Mouse (Mus musculus): ENCODE results near the gene Ipo13.

Gene Ipo13

DNA sequence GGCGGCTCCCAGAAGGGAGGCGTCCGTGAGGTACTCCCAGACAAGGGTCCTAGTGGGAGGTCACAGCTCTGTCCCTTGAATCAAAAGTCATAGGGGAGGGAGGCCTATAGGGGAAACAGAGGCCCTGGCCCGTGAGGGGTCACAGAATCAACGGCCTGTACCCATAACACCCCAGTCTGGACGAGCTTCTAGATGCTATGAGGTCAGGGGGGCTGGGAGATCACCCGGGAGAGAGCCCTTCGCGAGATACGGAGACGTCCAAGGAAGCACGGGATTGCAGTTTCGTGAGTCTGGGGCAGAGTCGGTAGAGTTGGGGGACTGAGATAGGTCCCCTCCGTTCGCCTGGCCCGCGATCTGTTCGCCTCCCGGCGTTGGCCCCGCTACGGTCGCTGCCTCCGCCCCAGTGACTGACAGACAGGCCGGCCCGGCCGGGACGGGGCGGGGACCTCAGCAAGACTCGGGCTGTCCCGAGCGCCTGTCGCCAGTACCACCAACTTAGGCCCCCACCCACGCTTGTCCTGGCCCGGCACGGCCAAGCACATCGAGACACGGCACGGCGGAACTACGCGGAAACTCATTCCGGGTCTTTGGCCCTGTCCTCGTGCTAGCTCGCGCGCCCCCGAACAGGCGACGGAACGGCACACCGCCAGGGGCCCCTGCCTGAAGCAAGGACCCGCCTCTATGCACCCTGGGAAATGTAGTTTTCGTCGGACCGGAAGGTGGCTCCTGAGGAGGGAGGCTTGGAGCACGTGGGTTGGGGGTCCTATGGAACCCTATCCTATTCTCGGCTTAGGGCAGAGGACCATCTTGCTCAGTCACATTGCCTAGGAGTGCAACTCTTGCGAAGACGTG is at the start of gene Ipo13:
Gene Ipo13, minus strand, starts transcription at position 409 of the 852 bp plus-strand sequence.
- DNase-seq (ENCODE audit: low read depth, low spot score), result peak; percentile 98

DNA sequence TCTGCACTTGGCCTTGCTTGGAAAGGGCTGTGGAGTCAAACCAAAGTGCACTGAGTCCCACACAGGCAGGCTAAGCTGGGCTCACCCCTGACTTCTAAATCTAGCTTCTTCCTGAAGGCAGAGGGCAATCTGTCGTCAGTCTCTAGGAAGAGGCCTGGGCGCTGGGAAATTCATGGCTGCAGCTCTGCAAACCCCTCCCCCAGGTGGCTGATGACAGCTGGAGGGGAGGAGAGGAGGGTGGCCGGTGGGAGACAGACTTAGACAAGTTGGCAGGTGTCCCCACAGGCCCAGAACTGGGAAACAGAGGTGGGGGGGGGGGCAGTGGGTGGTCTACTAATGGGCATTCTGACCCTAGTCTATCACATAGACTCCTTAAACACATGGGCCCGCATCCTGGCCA is 42.7 kb upstream of the Ipo13 start:
- no peak for DNase-seq (ENCODE audit: low read depth, low spot score)

DNA sequence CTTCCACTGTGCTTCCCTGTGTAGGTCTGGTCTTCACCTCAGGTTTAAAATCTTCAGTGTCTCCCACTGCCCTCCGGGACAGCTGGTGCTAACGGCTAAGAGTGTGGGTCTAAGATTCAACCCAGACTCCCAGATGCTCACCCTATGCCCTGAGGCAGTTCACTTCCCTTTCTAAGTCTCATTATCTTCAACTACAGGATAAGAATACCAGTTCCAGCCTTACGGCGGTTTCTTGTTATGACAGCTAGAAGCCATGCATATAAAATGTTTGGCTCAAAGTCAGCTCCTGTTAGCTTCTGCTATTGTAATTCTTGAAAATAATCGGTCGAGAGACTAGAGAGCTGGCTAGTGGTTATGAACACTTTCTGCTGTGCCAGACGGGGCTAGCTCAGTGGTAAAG is 32.7 kb upstream of the Ipo13 start:
- no peak for DNase-seq (ENCODE audit: low read depth, low spot score)

DNA sequence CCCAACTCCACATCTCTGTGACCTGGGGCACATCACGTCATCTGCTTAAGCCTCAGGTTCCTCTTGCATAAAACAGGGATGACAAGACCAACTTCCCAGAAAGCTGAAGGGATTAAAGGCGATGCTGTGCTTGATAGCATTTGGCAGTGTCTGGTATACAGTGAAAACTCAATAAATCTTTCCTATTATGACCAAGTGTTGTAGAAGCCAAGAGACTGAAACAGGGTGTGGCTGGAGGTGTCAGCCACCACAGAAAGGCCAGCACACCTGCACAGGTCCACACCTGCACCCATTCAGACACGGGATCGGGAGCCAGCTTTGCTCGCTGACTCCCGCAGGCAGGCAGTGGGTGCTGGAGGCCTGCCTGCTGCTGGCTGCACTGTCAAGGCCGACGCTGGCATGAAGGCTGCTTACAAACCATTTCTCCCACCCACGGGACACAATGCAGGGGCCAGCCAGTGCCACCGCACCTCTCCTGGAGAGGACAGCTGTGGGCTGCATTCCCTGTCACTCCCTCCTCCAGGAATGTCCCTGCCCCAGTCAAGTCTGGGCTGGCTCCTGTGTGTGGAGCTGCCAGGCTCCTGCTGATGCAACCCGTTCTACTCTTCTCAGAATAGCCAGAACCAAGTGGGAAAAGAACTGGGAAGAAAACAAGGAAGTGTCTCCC is 32.0 kb upstream of the Ipo13 start:
- no peak for DNase-seq (ENCODE audit: low read depth, low spot score)

DNA sequence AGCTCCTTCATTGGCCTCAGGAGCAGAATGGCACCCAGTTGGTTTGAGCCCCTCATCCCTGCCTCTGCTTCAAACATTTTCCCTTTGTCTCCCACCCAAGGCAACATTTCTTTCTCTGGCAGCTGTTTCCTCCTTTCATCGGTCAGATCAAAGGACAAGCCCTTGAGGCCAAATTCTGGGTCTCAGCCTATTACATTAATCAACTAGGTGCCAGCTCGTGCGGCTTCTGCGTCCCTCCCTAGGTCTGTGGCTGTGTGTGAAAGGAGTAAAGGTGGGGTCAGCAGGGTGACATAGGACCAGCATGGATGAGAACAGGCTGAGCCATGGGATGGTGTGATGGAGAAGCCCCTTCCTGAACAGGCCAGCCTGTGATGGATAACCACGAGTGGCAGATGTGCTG is 28.5 kb upstream of the Ipo13 start:
- no peak for DNase-seq (ENCODE audit: low read depth, low spot score)

DNA sequence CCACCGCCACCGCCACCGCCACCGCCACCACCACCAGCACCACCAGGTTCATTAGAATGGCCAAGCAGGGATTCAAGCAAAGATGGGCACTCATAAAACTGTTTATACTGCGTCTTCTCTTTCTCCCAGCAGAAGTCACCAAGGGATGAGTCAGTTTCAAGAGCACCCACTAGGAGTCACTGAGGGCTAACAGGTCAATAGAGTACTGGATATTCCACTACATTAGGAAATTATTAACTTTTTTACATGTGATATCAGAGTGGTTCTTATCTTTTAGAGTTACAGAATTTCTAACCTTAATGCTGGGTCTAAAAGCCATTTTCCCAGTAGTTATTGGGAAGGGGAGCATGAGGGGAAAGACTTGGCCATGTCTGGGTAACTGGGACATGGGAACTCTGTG is 22.2 kb upstream of the Ipo13 start:
- no peak for DNase-seq (ENCODE audit: low read depth, low spot score)

DNA sequence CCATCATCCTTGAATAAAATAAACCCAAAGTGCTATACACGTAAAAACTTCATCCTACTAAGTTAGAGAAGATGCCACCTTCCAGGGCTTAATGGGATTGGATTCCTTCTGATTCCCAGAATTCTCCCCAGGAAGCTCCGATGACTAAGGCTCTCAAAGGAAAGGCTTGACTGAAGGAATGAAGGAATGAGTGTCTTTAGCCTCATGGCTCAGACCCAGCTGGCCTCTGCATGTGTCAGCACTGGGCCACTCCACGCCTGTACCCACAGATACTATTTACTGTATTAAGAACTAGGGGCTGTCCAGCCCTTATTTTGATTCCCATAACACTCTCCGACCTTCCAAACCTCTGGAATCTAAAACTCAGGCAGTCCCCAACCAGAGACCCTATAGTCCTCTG is 19.3 kb upstream of the Ipo13 start:
- DNase-seq (ENCODE audit: low read depth, low spot score), result no peak

DNA sequence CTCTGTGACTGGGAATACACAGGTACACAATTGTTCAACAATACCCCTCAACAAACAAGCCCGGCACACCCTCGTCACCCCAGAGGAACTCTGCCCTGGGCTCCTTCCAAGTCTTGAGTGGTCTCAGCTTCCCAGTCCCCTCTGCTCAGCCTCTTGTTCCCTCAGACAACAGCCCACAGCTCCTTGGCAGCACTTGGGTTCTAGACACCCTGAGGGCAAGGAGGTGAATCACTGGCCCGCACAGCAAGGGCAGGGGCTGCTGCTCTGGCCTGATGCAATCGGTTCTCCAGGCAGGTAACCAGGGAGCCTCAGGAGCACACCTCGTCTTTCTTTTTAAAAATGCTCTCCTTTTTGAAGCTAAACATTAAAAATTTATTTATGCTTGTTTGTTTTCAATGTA is 18.4 kb upstream of the Ipo13 start:
- DNase-seq (ENCODE audit: low read depth, low spot score), result no peak

DNA sequence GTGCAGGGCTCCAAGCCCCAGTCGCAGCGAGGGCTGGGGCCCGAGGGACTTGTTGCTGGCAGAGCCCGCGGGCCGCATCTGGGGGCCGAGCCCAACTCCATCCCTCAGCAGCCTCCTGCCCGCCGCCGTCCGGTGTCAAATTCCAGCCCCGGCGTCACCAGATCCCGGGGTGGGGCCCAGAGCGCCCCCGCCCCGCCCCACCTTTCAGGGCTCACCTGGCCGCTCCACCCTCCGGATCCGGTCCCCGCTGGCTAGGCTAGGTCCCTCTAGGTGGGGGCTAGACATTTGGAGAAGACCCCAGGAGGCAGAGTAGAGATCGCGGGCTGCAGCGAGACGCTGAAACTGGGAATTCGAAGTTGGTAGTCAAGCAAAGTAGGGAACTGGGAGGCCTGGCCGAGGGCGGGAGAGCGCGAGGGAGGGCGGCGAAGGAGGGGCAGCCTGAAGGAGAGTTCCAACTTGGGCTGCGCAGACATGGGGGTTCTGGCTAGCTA is 14.6 kb upstream of the Ipo13 start, which contains the start of gene Artn:
Gene Artn, minus strand, starts transcription at position 373 of the 491 bp plus-strand sequence.
- no peak for DNase-seq (ENCODE audit: low read depth, low spot score)

DNA sequence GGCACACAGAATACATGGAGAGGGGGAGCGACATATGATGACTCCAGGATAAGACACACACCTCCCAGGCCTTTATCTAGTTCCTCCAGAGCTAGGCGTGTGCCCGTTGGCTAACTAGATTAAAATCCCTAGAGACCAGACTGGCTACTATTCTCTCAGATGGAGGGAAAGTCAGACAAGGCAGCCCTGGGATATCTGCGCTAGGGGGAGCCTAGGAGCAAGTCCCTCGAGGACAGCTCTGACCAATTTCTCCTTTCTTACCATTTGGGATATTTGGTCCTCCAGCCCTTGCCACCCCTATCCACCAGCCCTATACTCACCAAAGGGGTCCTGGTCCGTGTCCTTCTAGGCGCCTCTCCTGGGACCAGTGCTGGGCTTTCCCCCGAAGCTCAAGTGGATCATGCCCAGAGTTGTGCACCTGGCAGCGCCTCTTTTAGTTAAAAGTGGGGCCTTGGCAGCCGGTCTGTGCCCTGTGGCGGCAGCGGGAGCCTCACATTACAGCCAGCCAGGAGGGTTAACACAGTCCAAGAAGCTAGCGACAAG is 14.0 kb upstream of the Ipo13 start:
- peak; percentile 21 for DNase-seq (ENCODE audit: low read depth, low spot score)

DNA sequence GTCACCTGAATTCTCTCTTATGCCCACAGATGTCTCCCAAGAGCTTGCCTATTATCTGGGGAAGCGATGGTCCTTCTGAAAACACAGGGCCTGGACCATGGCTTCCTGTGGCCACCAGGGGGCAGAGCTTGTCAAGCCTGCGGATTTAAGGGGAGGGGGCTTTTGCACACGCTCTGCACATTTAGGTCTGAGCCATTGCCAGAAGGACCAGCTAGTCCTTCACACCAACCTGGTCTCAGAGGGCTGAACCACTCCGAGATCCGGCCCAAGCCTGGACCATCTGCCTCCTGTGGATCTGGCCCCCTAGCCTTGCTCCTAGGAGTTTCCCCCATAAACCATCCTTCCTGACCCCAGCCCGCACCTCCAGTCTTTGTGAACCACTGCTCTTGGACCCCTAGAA is 13.4 kb upstream of the Ipo13 start:
- peak; percentile 38 for DNase-seq (ENCODE audit: low read depth, low spot score)

DNA sequence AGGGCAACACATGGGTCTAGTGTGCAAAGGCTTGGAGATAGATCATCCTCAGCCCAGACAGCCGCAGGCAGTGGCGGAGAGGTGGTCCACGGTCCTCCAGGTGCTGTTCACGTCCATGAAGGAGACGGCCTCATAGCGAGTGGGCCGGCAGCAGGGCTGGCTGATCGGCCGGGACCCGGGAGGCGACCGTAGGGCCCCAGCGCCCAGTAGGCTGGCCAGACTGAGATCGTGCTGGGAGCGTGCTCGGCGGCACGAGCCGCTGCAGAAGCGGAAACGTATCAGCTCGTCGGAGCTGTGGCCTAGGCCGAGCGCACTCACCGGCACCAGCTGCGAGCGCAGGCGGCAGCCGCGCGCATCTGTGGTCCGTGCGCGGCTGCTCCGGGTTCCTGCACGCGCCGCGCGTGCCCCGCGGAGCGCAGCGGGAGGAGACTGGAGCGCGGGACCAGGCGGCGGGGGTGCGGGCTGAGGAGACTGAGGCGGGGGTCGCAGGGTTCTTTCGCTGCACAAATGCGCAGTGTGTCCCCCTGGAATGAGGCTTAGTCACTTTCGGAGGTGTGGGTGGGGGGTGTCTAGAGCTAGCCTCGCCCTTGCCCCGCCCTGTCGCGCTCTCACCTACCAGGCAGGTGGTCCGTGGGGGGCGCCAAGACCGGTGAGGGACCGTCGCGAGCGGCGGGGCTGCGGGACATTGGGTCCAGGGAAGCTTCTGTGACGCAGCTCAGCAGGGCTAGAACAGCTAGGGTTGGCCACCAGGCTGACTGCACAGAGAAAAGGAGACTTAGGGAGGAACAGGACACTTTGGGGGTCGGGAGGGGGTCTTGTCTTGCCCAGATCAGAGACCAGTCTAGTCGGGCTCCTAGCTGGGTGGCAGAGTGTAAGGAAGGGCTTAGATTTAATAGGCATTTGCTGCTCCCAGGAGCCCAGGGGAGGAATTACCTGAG is 12.0 kb upstream of the Ipo13 start:
- no peak for DNase-seq (ENCODE audit: low read depth, low spot score)

DNA sequence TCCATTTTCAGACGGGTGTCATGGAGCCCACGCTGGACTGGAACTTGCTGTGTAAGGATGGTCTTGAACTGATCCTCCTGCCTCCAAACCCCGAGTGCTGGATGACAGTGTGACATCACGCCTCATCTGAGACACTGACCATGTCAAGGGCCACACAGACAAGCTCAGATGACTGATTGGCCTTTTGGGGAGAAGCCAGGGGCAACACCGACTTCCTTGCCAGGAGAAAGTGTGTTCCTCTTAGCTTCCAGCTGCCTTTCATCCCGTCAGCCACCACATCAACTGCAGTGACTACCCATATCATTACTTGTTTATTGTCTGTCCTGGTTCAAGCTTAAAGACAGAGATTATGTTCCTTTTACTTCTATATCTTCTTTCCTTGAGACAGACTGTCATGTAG is 10.1 kb upstream of the Ipo13 start:
- no peak for DNase-seq (ENCODE audit: low read depth, low spot score)

DNA sequence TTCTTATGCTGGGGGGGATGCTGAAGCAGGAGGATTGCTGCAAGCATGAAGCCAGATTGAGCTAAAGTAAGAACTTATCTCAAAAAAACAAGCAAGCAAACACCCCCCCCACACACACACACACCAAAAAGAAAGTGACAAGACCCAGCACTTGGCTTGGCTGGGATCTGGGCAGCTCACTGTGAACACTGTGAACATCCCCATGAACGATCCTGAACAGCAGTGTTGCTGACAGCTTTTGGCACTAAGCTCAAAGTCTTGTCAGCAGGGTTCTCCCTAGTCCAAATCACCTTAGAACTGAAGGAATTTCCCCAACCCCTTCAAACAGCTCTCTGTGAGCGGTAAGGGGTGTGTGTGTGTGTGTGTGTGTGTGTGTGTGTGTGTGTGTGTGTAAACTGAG is 8.7 kb upstream of the Ipo13 start:
- DNase-seq (ENCODE audit: low read depth, low spot score), result no peak

DNA sequence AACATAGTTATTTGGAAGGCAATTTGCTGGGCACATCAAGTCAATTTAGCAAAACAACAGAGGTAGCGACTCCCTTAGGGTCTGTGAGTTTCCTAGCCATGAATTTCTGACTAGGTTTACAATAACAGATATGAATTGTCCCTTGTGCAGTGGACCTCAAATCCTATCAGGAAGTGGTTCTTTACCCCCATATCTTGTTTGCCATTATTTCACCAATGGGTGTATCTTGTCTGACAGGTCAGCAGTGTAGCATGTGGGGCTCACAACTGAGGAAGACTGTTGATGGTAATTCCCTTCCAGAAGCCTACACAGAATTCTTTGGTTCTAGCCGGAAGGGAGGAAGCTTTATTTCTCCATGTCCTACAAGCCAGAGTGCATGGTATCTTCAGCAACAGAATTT is 6.6 kb upstream of the Ipo13 start:
- no peak for DNase-seq (ENCODE audit: low read depth, low spot score)

DNA sequence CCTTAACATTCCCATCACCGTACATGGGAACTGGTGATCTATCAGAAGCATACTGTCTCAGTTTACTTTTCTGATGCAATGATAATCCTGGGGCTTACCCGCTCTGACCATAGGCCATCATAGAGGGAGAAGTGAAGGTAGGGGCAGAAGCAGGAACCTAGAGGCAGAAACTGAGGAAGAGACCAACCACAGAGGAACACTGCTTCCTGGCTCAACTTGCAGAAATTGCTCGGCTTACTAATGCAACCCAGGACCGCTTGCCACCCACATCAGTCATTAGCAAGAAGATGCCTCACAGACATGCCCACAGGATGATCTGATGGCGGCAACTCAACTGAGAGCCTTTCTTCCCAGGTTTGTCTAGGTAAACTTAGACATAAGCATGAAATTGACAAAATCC is 4.0 kb upstream of the Ipo13 start:
- no peak for DNase-seq (ENCODE audit: low read depth, low spot score)

DNA sequence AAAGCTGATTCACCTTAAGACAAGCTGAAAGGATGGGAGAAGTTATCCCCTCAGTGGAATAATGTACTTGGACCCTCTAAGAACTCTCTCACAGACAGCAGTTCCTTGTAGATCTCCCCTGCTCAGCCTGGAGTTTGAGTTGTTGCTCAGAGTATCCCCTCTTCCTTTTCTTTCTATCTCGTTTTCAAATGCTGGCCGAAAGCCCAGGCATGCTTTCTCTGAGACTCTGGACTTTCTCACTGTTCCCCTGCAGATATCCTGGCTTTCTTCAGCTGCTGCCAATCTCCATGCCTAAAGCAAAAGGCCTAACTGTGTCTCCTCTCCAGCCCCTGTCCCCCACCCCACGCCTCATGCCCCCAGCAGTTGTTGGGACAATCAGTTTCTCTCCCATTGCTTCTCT is 3.5 kb upstream of the Ipo13 start:
- no peak for DNase-seq (ENCODE audit: low read depth, low spot score)

DNA sequence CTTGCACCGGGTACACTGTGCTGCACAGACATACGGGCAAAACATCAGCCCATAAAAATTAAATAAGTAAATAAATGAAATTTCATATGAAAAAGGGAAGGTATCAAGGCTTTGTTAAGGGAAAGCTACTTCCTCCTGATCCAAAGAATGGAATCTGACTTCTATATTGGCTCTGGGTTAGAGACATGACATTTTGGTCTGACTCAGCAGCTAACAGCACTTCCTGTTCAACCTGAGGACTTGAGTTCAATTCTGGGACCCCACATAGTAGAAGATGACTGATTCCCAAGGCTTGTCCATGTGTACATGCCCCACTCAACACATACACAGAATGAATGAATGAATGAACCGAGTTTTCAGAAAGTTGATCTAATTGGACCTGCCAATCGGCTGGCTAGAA is 3.0 kb upstream of the Ipo13 start:
- DNase-seq (ENCODE audit: low read depth, low spot score), result no peak

DNA sequence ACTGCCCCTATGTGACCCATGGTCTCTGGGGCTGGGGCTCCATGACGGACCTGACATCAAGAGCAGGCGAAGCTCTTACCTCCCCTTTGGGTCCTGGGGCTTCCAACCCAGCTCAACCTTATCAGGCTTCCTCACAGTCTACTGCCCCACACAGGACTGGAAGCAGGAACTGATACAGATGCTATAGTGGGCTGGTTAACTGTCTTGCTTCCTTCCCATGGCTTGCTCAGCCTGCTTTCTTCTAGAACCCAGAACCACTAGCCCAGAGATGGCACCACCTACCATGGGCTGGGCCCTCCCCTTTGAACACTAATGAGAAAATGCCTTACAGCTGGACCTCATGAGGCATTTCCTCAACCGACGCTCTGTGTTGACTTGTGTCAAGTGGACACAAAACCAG is 2.6 kb upstream of the Ipo13 start:
- DNase-seq (ENCODE audit: low read depth, low spot score), result no peak

DNA sequence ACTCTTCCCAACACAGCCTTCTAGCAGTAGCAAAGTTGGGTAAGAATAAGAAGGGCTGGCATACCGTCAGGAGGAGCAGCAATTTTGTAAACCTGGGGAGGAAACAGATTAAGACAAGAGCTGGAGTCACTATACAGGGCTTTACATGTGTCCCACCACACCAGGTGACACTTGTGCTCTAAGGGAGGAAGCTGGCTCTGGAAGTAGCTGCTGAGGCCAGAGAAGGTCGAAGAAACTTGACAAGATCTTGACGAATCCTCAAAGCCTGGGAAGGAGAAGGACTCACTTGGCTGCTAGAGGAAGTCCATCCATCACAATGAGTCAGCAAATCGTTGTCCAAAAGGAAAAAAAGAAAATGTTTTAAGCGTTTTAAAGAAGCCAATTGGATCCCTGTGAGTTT is 1.6 kb upstream of the Ipo13 start:
- no peak for DNase-seq (ENCODE audit: low read depth, low spot score)

DNA sequence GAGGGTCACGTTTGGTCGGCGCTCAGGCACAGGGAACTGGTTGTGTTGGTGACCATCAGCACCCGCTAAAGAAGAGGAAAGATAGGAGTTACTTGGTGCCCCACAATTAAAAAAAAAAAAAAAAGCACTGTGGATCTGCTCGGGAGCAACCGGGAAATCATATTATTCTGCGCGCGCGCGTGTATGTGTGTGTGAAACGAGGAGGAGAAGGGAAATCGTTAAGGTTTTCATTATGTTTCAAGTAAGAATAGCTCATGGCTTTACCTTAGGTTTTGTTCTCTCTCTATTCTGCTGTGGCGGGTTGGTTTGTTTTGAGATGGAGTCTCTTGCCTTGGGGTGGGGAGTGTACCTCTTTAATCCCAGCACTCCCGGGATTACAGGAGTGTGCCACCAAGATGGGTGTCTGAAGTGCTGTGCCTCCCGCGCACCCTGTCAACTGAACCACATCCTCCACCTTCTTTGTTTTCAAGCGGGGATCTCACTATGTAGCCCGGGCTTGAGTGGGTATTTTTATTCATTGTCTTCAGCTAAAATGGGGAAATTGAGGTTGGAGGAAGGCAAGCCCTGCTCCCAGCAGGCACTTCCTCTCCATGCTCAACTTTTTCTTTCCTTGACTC is 798 bp upstream of the Ipo13 start:
- peak; percentile 43 for DNase-seq (ENCODE audit: low read depth, low spot score)

Data from A20 (cell line).